ENCODE assay signal across 15 mouse cellular contexts in genomic region chr3:147118622-147119021, GRCm38 (mm10).
"Had no signal": no experiment of that assay in that cellular context is flagged by ENCODE, and none has a peak within 500 bp of the region (broad histone marks: within the 10 kb centered on the region; RNA-seq: fewer than 3 reads in every experiment).

No protein-coding gene starts in this region.

- H3K36me3 ChIP-seq: neural tube, embryonic 15.5 days; stomach, embryonic 15.5 days had no signal

- H3K27me3 ChIP-seq: neural tube, embryonic 15.5 days; stomach, embryonic 15.5 days had no signal

- H3K4me1 ChIP-seq: neural tube, embryonic 15.5 days; stomach, embryonic 15.5 days had no signal

- H3K4me2 ChIP-seq: neural tube, embryonic 15.5 days; stomach, embryonic 15.5 days had no signal

- DNase-seq: retina, postnatal 1 day; right cerebral cortex, adult 18-20 months; right cerebral cortex, postnatal 14 days; right cerebral cortex, postnatal 25 days; right cerebral cortex, postnatal 4 days; spleen, adult 18-20 months; thymus, adult 18-20 months; thymus, adult 2 months; thymus, postnatal 14 days; thymus, postnatal 25 days; thymus, postnatal 36 days; thymus, postnatal 4 days had no signal

- H3K9me3 ChIP-seq: neural tube, embryonic 15.5 days; stomach, embryonic 15.5 days had no signal

- H3K4me3 ChIP-seq: neural tube, embryonic 15.5 days; stomach, embryonic 15.5 days had no signal

- H3K9ac ChIP-seq: neural tube, embryonic 15.5 days; stomach, embryonic 15.5 days had no signal

- H3K27ac ChIP-seq: neural tube, embryonic 15.5 days; stomach, embryonic 15.5 days; stomach, postnatal 0 days had no signal
